Mouse (Mus musculus) bone marrow, adult 2 months (tissue): ENCODE measurements around the gene Spata33. TPM values are rescaled to one million over a fixed set of nuclear protein-coding genes. Genes with fewer than 3 reads are reported as not detected.

Source experiments
- H3K27ac ChIP-seq: fragments of 200-500 bp; 2 replicates; pipeline ENCODE4 v1.5.1; 2012; ENCODE audit warnings: low read depth, mild to moderate bottlenecking, control low read depth, inconsistent platforms, low read length; ENCODE audit not compliant: control insufficient read depth, poor library complexity, insufficient read depth
- H3K4me1 ChIP-seq: fragments of 200-500 bp; 2 replicates; pipeline ENCODE4 v1.6.1; 2011; ENCODE audit warnings: low read length; ENCODE audit not compliant: control insufficient read depth, insufficient read depth
- H3K4me3 ChIP-seq: fragments of 200-500 bp; replicated peaks from 2 replicates; pipeline ENCODE3; 2011; ENCODE audit warnings: mild to moderate bottlenecking, low read depth, low read length, control low read depth; ENCODE audit not compliant: control insufficient read depth
- CTCF ChIP-seq: fragments of 200-500 bp; IDR thresholded peaks from 2 replicates; pipeline ENCODE4 v1.5.1; 2011; ENCODE audit warnings: low read length, control low read depth; ENCODE audit not compliant: control insufficient read depth, insufficient read depth
- POLR2A ChIP-seq: fragments of 200-500 bp; IDR thresholded peaks from 2 replicates; pipeline ENCODE4 v1.6.1; 2011; ENCODE audit warnings: low read depth, mild to moderate bottlenecking, control low read depth, low read length, borderline replicate concordance; ENCODE audit not compliant: control insufficient read depth
- WGBS: fragments of 180-500 bp; shearing (Covaris S2); methylation state at CpG from one replicate; pipeline ENCODE4 v1.1.7; 2018; 5-methylcytosine and 5-hydroxymethylcytosine counted together
- polyA plus RNA-seq: library from polyadenylated mRNA; stranded (reverse); fragments of >200 nt; gene quantifications from 2 replicates; pipeline ENCODE4 v1.2.4, GENCODE M21; 2011; ENCODE audit warnings: low replicate concordance; ENCODE audit not compliant: missing spikeins, insufficient read depth, insufficient read length

Spata33 gene
- polyA plus RNA-seq, 1 experiment, result 0.62 TPM

DNA sequence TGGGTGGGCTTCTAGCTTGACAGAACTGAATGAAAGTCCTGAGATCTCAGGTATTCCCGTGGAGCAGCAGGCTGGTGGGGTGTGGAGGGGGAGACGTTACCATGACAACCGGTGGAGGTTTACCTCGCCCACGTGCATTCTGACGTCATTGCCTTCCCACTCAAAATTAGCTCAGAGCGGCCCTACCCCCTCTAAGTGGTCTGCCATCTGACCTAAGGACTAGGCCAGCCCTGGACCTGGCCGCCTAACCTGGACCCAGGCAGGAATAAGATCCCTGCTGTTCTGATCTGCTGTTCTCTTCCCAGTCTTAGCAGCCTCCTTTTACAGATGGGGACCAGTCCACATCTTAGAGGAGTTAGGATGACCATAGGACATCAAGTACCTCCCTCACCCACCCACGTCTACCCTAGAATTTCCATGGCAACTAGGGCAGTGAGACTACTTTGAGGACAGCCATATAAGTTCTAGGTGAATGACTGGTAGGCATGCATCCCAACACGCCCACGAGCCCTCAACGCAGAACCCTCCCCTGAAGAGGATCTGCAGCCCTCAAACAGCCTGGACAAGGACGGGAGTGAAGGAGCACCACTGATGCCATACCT is 22.4 kb downstream of the Spata33 start:
- 35% methylated on average over 13 of the region's 13 CpGs for WGBS
- TF ChIP-seq POLR2A (no peak), CTCF (no peak)
- H3K4me3 ChIP-seq, result peak overlapping the region; percentile 86
- H3K27ac ChIP-seq, result no peak overlapping the region
- peaks cover 2% of the 10 kb centered on the region; the same call in 1 of the 2 replicates for H3K4me1 ChIP-seq

DNA sequence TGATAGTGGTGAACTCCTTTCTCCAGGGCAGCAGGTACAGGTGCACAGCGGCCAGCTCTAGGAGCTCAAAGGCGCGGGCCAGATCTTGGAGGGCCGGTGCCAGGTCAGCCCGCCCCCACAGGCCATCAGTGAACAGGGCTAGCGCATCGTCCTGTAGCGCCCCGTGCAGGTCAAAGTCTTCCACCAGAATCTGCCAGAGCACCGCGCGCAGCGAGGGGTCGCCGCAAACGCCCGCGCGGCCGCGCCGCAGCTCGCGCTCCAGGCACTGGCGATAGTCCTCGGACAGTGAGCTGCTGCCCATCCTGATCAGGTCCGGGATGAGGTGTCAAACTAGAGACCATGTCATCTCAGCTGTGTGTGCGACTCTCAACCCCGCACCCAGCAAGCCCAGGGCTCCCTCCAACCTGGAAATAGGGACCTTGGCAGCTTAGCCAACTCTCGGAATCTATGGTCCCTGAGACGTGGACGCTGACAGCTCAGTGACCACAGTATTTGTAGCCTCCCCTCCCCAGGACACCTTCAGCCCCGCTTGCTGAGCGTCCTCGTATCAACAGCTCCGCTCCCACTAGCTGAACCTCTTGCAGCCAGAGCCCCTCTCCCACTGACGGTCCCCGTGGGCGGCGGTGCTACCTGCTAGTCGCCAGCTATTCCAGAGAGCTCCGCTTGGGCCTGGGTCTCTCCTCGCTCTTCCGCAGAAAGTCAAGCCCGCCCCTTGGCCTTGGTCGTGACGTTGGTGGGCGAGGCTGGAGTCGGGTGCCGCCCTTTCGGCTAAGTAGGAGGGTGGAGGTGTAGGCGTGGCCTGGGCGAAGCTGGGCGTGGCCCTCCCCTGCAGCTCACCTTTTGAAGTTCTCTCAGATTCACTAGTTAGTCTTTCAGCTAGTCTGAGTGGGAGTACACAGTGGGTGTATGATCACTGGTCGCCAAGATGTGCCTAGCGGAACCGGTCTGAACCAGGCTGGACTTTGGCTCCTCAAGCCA is 23.2 kb downstream of the Spata33 start, which contains the start of gene Spata2l:
Gene Spata2l (minus strand): TSS at position 714 of the 978 bp plus-strand sequence.
- 3% methylated on average over 57 of the region's 57 CpGs for WGBS
- TF ChIP-seq CTCF (0 out of 2 replicates have a peak, but pooled peaks have one; percentile 1), POLR2A (peak; percentile 57; the same call in 1 of the 2 replicates)
- Histone ChIP-seq H3K4me3 (peak within 1 kb of the TSS; percentile 86), H3K4me1 (peaks cover 2% of the 10 kb centered on the region; the same call in 1 of the 2 replicates), H3K27ac (no peak within 1 kb of the TSS)

GRCm38 (mm10) chr8:123239398-123239797 is 26.8 kb downstream of the Spata33 start:
- TF ChIP-seq POLR2A, result no peak
- no peak for TF ChIP-seq CTCF
- Histone ChIP-seq H3K27ac (no peak overlapping the region), H3K4me1 (peaks cover 2% of the 10 kb centered on the region; the same call in 1 of the 2 replicates), H3K4me3 (no peak overlapping the region)
- 83% methylated on average over 10 of the region's 10 CpGs for WGBS

GRCm38 (mm10) chr8:123242107-123242923 is 29.7 kb downstream of the Spata33 start:
- 80% methylated on average over 7 of the region's 7 CpGs for WGBS
- Histone ChIP-seq H3K4me1 (no peaks in the 10 kb centered on the region), H3K4me3 (no peak overlapping the region), H3K27ac (no peak overlapping the region)
- TF ChIP-seq CTCF (no peak), POLR2A (no peak)

GRCm38 (mm10) chr8:123243053-123243452 is 30.4 kb downstream of the Spata33 start:
- no peak for TF ChIP-seq POLR2A
- peak; percentile 46 for TF ChIP-seq CTCF
- no peaks in the 10 kb centered on the region; the same call in 1 of the 2 replicates for H3K4me1 ChIP-seq
- WGBS, result 77% methylated on average over 11 of the region's 11 CpGs
- no peak overlapping the region for H3K4me3 ChIP-seq
- no peak overlapping the region for H3K27ac ChIP-seq

GRCm38 (mm10) chr8:123244382-123244781 is 31.8 kb downstream of the Spata33 start:
- 85% methylated on average over 4 of the region's 4 CpGs for WGBS
- H3K27ac ChIP-seq, result no peak overlapping the region
- TF ChIP-seq CTCF (no peak), POLR2A (no peak)

GRCm38 (mm10) chr8:123245543-123245942 is 32.9 kb downstream of the Spata33 start:
- Histone ChIP-seq H3K4me3 (no peak overlapping the region), H3K4me1 (peaks cover 1% of the 10 kb centered on the region; the same call in 1 of the 2 replicates), H3K27ac (no peak overlapping the region)
- WGBS, result 87% methylated on average over 12 of the region's 12 CpGs
- no peak for TF ChIP-seq CTCF
- no peak for TF ChIP-seq POLR2A

More at GRCm38 (mm10) chr8:123244382-123244781, 31.8 kb downstream of the Spata33 start:
- H3K4me1 ChIP-seq, result peaks cover 1% of the 10 kb centered on the region; the same call in 1 of the 2 replicates
- no peak overlapping the region for H3K4me3 ChIP-seq
